16 mouse cellular contexts compared by ENCODE assay signal in the genomic region with DNA sequence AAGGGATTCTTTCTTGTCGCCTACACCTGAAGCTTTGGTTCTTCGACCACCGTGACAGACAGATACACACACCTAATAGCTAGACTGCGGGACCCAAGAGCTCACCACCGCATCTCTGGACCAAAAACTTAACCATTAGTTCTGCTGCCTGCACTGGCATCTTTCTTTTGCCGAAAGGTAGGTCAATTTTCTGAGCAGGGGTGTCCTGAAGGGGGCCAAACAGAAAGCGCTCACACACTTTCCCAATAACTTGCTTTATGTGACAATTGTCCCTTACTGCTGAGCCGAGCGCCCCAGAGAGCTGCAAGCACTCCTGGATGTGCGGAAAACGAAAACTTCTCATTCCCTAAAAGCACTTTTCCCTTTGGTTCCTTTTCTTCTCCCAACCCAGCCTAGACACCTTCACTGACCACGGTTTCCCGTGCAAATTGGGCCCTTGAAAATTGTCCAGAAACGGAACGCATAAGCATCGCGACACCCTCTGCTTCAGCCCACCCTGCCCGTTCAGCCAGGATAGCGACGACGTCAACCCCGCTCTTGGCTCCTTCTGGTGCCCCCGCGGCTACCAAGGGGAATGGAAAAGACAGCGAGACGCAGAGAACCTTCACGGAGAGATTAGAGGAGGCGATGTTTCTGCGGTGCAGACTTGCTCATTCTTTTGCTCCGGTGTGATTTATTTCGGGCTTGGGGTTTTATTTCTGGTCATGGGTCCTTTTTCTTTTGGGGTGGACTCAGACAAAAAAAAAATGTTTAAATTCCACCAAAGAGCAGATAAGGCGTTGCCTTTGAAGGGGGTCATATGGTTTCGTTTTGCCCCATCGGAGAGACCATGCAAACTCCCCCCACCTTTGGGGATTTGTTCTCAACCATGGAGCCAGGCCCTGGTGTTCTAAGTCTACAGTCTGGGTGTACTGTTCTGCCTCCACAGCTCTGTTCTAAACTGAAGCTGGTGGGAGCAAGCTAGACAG. TPM values are rescaled to one million over a fixed set of nuclear protein-coding genes. Genes with fewer than 3 reads are reported as not detected.
DNase-seq lines count a peak whose midpoint lies in the region; ATAC-seq lines count a peak whose summit lies in the region.
"Had no signal": no experiment of that assay in that cellular context is flagged by ENCODE, and none has a peak within 500 bp of the region (broad histone marks: within the 10 kb centered on the region; RNA-seq: fewer than 3 reads in every experiment).

No protein-coding gene starts in this region.

- 10% methylated on average over 34 of the region's 34 CpGs for WGBS in intestine, embryonic 14.5 days
- 10% methylated on average over 34 of the region's 34 CpGs for whole genome bisulfite sequencing in intestine, embryonic 16.5 days
- 4% methylated on average over 34 of the region's 34 CpGs for WGBS in hindbrain, embryonic 16.5 days

- no peak for ATAC-seq in intestine, embryonic 14.5 days (replicated peaks; ENCODE audit: low FRiP score, low TSS enrichment, low read depth)
- ATAC-seq in intestine, embryonic 16.5 days: no peak
- ATAC-seq in hindbrain, embryonic 16.5 days: no peak
- no peak for ATAC-seq in erythroblast, adult 5-6 weeks (replicated peaks; ENCODE audit: low FRiP score, poor library complexity, severe bottlenecking)

- H3K4me1 ChIP-seq in intestine, embryonic 14.5 days (replicated peaks; ENCODE audit: control insufficient read depth, insufficient read depth, low read length): peaks cover 2% of the 10 kb centered on the region; the same call in 1 of the 2 replicates
- H3K4me1 ChIP-seq in intestine, embryonic 16.5 days (ENCODE audit: control insufficient read depth, insufficient read depth, low read length): peaks cover 21% of the 10 kb centered on the region
- H3K4me1 ChIP-seq in hindbrain, embryonic 16.5 days (ENCODE audit: control insufficient read depth, insufficient read depth, low read depth, low read length): peaks cover 25% of the 10 kb centered on the region

- H3K27ac ChIP-seq in intestine, embryonic 14.5 days (ENCODE audit: low read depth): no peak overlapping the region
- H3K27ac ChIP-seq in intestine, embryonic 16.5 days (ENCODE audit: low read length): no peak overlapping the region
- no peak overlapping the region for H3K27ac ChIP-seq in hindbrain, embryonic 16.5 days (ENCODE audit: low read depth, low read length)

- peaks cover 97% of the 10 kb centered on the region for H3K27me3 ChIP-seq in intestine, embryonic 14.5 days (replicated peaks; ENCODE audit: control insufficient read depth, insufficient read depth, low read length)
- peaks cover 78% of the 10 kb centered on the region for H3K27me3 ChIP-seq in intestine, embryonic 16.5 days (replicated peaks; ENCODE audit: control insufficient read depth, insufficient read depth, low read length)
- peaks cover 74% of the 10 kb centered on the region for H3K27me3 ChIP-seq in hindbrain, embryonic 16.5 days (replicated peaks; ENCODE audit: control insufficient read depth, insufficient read depth, low read length)

- H3K9me3 ChIP-seq in intestine, embryonic 14.5 days (ENCODE audit: control insufficient read depth, low read length): no peaks in the 10 kb centered on the region
- H3K9me3 ChIP-seq in intestine, embryonic 16.5 days (ENCODE audit: control insufficient read depth, low read length): no peaks in the 10 kb centered on the region
- no peaks in the 10 kb centered on the region for H3K9me3 ChIP-seq in hindbrain, embryonic 16.5 days (ENCODE audit: control insufficient read depth, low read length)

- no peak overlapping the region for H3K4me2 ChIP-seq in intestine, embryonic 14.5 days (ENCODE audit: low read length)
- H3K4me2 ChIP-seq in intestine, embryonic 16.5 days (ENCODE audit: low read depth, low read length): no peak overlapping the region
- no peak overlapping the region for H3K4me2 ChIP-seq in hindbrain, embryonic 16.5 days (ENCODE audit: low read length)

- DNase-seq in intestine, embryonic 14.5 days (ENCODE audit: low spot score): peak; percentile 74
- DNase-seq in retina, postnatal 1 day: peak; percentile 21
- DNase-seq in retina, embryonic 14.5 days (ENCODE audit: low spot score): no peak
- DNase-seq in cerebellum, postnatal 4 days (ENCODE audit: low spot score in 2 of 2): no peak
- DNase-seq: adrenal gland, adult 8-10 months; cerebellum, postnatal 25 days; gastrocnemius, postnatal 25 days; lung, adult 18-20 months; thymus, postnatal 36 days had no signal

- H3K36me3 ChIP-seq in intestine, embryonic 14.5 days (ENCODE audit: control insufficient read depth, insufficient read depth, low read length): no peaks in the 10 kb centered on the region
- H3K36me3 ChIP-seq in intestine, embryonic 16.5 days (ENCODE audit: control insufficient read depth, insufficient read depth, low read length): no peaks in the 10 kb centered on the region
- H3K36me3 ChIP-seq in hindbrain, embryonic 16.5 days (ENCODE audit: control insufficient read depth, insufficient read depth, low read length): no peaks in the 10 kb centered on the region

- no peak overlapping the region for H3K9ac ChIP-seq in intestine, embryonic 14.5 days (ENCODE audit: low read length)
- H3K9ac ChIP-seq in intestine, embryonic 16.5 days (ENCODE audit: low read depth, low read length): no peak overlapping the region
- H3K9ac ChIP-seq in hindbrain, embryonic 16.5 days (ENCODE audit: low read depth, low read length): peak overlapping the region; percentile 31; the same call in 1 of the 2 replicates

- H3K4me3 ChIP-seq in intestine, embryonic 14.5 days (ENCODE audit: low read depth, low read length): no peak overlapping the region
- no peak overlapping the region for H3K4me3 ChIP-seq in intestine, embryonic 16.5 days (ENCODE audit: low read length)
- H3K4me3 ChIP-seq in hindbrain, embryonic 16.5 days (ENCODE audit: low read length): no peak overlapping the region

RNA-seq across cellular contexts. Expression of a gene that starts 2.3 kb away (rescaled TPM):
- polyA plus RNA-seq in intestine, embryonic 14.5 days (2014; fragmentation: Nextera tagmentation; extraction: Ambion mirVana): not detected in 2 replicates
- not detected in 2 replicates for polyA plus RNA-seq in intestine, embryonic 16.5 days (2015; fragmentation: Nextera tagmentation; extraction: Ambion mirVana)
- polyA plus RNA-seq in hindbrain, embryonic 16.5 days (2015; fragmentation: Nextera tagmentation; extraction: Ambion mirVana): 0.28 and 0.29 TPM in 2 replicates
- total RNA-seq in erythroblast, adult 5-6 weeks (2015; ENCODE audit: low replicate concordance): not detected in 2 replicates
- total RNA-seq in erythroblast, adult 5-6 weeks (2017; ENCODE audit: low replicate concordance): not detected in 2 replicates
- total RNA-seq: gastrocnemius, postnatal 25 days; layer of hippocampus, postnatal 10 days; MEL; neutrophil, adult 5-6 weeks had no signal
- polyA plus RNA-seq: spleen, adult 2 months had no signal

RNA-seq across cellular contexts. Expression of a gene that starts 13.8 kb away (rescaled TPM):
- polyA plus RNA-seq in intestine, embryonic 14.5 days (2014; fragmentation: Nextera tagmentation; extraction: Ambion mirVana): 15.4 and 15.7 TPM in 2 replicates
- polyA plus RNA-seq in intestine, embryonic 16.5 days (2015; fragmentation: Nextera tagmentation; extraction: Ambion mirVana): 30.3 and 32.5 TPM in 2 replicates
- 10.1 and 10.6 TPM in 2 replicates for polyA plus RNA-seq in hindbrain, embryonic 16.5 days (2015; fragmentation: Nextera tagmentation; extraction: Ambion mirVana)
- total RNA-seq in erythroblast, adult 5-6 weeks (2015; ENCODE audit: low replicate concordance): 1.5 TPM in 1 of 2 replicates, not detected in the other
- total RNA-seq in erythroblast, adult 5-6 weeks (2017; ENCODE audit: low replicate concordance): 1.1 and 1.8 TPM in 2 replicates

Comparison
In these comparisons a context has a peak if more than half of its experiments do, and no peak if none do; other contexts are left out.
1. DNase-seq: peak in intestine, embryonic 14.5 days (single experiment) and retina, postnatal 1 day (single experiment); none in retina, embryonic 14.5 days (single experiment) and cerebellum, postnatal 4 days (0 of 2).